Mouse (Mus musculus): Measurements from ENCODE around the gene Qrich1. TPM values are rescaled to one million over a fixed set of nuclear protein-coding genes. Genes with fewer than 3 reads are reported as not detected.

Gene Qrich1
- polyA plus RNA-seq, 1 experiment from 2014 or later, result 148 TPM

DNA sequence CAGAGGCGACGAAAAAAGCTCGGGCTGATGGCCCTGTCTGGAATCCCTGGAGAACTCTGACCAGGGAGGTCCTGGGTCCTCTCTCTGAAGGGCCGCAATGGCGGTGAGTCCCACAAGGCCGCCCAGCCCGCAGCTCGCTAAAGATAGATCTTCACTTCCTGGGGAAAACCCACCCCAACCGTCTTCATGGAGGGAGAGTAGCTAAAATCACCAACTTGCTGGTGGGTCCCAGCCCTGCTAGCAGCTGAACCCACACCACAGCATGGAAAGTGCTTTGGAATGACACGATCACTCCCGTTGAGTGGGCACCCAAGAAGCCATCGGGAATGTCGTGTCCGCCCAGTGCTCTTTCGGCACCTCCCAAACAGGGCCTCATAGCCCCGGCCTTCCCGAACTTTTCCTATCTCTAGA is 51.9 kb downstream of the Qrich1 start:
- Histone ChIP-seq H3K4me3 (peak overlapping the region; percentile 80), H3K27ac (replicated peaks) (no peak overlapping the region), H3K9me3 (no peaks in the 10 kb centered on the region), H3K4me2 (replicated peaks) (0 out of 2 replicates have a peak overlapping the region, but pooled peaks have one; percentile 98), H3K36me3 (peaks cover 48% of the 10 kb centered on the region), H3K27me3 (no peaks in the 10 kb centered on the region), H3K4me1 (peaks cover 45% of the 10 kb centered on the region), H3K9ac (replicated peaks) (no peak overlapping the region)
- no peak for ATAC-seq (replicated peaks)
- WGBS, result 80% methylated on average over 17 of the region's 17 CpGs

DNA sequence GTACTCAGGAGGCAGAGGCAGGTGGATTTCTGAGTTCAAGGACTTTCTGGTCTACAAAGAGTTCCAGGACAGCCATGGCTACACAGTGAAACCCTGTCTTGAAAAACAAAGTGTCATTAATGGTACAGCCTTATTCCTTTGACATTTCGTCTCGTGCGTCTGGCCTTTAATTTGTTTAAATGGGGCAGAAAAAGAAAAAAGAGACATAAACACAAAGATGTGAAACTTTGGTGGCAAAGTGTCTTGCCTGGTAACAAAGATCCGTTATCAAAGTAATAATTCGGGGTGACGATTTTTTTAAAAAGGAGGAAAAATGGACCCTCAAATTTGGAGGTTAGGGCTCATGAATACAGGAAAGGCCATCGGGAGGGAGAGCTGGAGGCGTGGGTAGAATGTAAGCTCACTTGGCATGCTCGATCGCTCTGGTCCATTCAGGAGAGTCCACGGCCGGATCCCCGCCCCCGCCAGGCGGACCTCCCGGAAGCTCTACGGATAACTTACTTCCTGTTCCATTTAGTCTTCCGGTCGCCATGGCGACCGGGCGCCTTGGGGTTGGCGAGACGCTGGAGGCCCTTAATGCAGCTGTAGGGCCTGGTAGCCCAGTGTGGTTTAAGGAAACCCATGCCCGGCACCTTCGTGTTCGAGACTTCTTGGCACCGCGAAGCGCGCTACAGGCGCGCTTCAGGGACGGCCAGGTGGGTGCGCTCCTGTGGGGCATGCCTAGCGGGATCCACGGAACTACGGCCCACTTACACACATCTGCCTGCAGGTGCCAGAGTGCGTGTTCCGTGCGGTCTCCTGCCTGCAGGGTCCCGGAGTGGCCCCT is 53.0 kb downstream of the Qrich1 start, which contains the start of gene Dalrd3:
TSS of gene Dalrd3 (plus strand) at position 506 of the 826 bp plus-strand sequence.
- Histone ChIP-seq H3K27me3 (no peaks in the 10 kb centered on the region), H3K9ac (replicated peaks) (peak within 1 kb of the TSS; percentile 58), H3K9me3 (no peaks in the 10 kb centered on the region), H3K4me3 (peak within 1 kb of the TSS; percentile 62), H3K4me1 (peaks cover 56% of the 10 kb centered on the region), H3K27ac (replicated peaks) (peak within 1 kb of the TSS; percentile 64), H3K36me3 (peaks cover 38% of the 10 kb centered on the region), H3K4me2 (replicated peaks) (peak within 1 kb of the TSS; percentile 98)
- WGBS, result 5% methylated on average over 42 of the region's 42 CpGs
- peak; percentile 65 for ATAC-seq (replicated peaks)

DNA sequence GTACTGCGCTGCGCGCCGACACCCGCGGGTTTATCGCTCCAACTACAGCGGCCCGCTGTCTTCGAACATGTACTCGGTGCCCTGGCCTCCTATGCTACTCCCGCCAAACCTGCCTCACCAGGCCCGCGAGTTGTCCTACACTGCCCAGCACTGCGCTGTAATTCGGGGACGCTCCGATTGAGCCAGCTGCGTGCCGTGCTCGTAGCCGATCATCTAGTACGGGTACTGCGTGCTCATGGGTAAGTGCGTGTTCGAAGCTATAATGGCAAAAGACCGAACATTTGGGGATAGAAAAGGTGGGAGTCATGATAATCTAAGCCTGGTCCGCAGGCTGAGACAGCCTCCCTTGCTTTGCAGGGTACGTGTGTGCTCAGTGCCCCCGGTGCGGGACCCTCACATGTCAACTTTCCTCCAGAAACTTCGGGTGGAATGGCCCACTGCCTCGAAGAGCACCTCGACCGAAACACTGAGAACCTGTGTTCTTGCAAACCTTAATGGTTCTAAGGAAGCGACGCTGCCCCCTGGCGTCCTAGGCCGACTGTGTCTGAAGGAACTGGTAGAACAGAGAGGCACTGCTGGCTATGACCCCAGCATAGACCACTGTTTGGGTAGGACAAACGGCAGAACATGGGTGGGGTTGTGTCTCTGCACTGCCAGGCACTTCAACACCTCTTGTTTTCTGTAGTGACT is 53.7 kb downstream of the Qrich1 start:
- Histone ChIP-seq H3K27ac (replicated peaks) (peak overlapping the region; percentile 64), H3K4me2 (replicated peaks) (peak overlapping the region; percentile 93), H3K9me3 (no peaks in the 10 kb centered on the region), H3K4me1 (peaks cover 64% of the 10 kb centered on the region), H3K27me3 (no peaks in the 10 kb centered on the region), H3K36me3 (peaks cover 39% of the 10 kb centered on the region), H3K4me3 (peak overlapping the region; percentile 62), H3K9ac (replicated peaks) (peak overlapping the region; percentile 58)
- WGBS, result 2% methylated on average over 40 of the region's 40 CpGs
- ATAC-seq (replicated peaks), result no peak; the same call in 1 of the 2 replicates

DNA sequence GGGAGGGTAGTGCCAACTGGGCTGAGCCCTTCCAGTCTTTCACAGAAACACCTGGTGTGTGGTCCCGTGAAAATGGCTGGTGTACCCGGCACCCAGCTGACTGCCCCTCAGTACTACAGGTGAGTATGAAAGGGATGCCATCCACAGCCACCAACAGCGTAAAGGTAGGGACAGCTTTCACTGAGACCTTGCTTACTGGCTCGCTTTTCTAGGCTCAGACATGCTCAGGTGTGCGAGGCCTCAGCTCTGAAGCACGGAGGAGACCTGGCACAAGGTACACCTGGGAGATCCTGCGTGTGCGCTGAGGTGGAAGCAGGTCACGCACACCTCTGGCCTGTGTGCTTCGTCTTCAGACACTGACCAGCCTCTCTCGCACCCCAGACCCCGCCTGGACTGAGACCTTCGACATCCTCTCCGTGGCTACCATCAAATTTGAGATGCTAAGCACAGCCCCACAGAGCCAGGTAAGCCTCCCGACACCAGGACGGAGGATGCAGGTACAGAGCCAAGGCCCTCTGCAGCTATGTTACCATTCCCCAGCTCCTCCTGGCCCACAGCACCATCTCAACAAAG is 54.9 kb downstream of the Qrich1 start:
- Histone ChIP-seq H3K4me3 (no peak overlapping the region), H3K4me1 (peaks cover 65% of the 10 kb centered on the region), H3K9ac (replicated peaks) (no peak overlapping the region), H3K4me2 (replicated peaks) (no peak overlapping the region), H3K36me3 (peaks cover 35% of the 10 kb centered on the region), H3K9me3 (no peaks in the 10 kb centered on the region), H3K27ac (replicated peaks) (no peak overlapping the region), H3K27me3 (no peaks in the 10 kb centered on the region)
- WGBS, result 93% methylated on average over 16 of the region's 16 CpGs
- no peak for ATAC-seq (replicated peaks)

DNA sequence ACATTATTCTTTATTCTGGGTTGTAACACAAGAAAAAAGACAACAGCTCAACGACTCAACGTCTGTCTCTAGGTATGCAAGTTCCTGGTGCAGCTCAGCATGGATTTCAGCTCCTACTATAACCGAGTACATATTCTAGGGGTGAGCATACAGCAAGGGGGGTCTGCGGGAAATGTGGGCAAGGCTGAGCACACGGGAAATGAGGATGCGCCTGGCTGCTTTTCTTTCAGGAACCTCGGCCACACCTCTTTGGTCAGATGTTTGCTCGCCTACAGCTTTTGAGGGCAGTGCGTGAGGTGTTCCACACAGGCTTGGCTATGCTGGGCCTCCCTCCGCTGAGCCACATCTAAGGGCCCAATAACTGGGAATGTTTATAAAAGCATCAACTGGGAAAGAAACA is 55.7 kb downstream of the Qrich1 start:
- Histone ChIP-seq H3K27me3 (no peaks in the 10 kb centered on the region), H3K9me3 (no peaks in the 10 kb centered on the region), H3K4me1 (peaks cover 73% of the 10 kb centered on the region), H3K4me2 (replicated peaks) (no peak overlapping the region), H3K4me3 (no peak overlapping the region), H3K36me3 (peaks cover 35% of the 10 kb centered on the region), H3K9ac (replicated peaks) (no peak overlapping the region), H3K27ac (replicated peaks) (no peak overlapping the region)
- 87% methylated on average over 10 of the region's 10 CpGs for WGBS
- no peak for ATAC-seq (replicated peaks)

DNA sequence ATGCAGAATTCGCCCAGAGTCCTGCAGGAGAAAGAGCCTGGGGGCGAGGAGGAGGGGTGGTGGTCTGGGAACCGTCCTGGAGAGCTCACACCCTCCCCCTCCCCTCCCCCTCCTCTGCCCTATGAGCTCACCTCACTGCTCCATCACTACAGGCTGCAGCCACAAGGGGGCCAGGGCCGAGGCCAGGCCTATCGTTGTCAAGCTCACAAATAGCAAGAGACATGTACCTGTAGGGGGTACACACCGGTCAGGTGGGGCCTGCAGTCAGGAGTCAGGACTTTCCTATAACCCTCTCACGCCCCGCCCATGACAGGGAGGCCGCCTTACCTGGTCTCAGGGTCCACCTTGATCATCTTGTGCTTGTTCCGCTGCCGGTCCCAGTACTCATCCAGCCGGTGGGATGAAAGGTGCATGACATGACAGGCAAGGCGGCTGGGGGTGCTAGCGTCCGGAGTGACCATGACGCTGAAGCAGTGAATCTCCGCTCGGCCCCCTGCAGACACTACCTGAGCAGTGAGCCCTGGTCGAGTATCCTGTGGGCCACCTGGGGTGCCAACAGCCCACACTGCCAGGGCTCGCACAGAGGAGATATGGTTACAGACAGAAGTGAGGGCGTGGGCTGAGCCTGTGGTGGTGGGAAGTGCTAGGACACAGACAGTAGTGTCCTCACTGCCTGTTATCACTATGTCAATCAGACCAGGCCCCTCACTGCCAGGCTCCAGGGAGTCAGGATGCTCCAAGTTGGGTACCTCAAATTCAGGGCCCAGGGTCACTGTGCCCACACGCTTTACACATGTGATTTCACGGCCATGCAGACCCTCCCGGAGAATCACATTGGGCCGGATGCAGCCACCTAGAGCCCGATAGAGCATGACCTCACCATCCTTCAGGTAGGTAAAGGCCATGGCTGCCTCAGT is 57.4 kb downstream of the Qrich1 start:
- WGBS, result 52% methylated on average over 26 of the region's 26 CpGs
- no peak overlapping the region for H3K27ac ChIP-seq (replicated peaks)
- H3K36me3 ChIP-seq, result peaks cover 35% of the 10 kb centered on the region
- H3K9ac ChIP-seq (replicated peaks), result no peak overlapping the region
- no peak overlapping the region for H3K4me2 ChIP-seq (replicated peaks)
- no peaks in the 10 kb centered on the region for H3K9me3 ChIP-seq
- H3K27me3 ChIP-seq, result no peaks in the 10 kb centered on the region
- H3K4me3 ChIP-seq, result no peak overlapping the region
- peaks cover 67% of the 10 kb centered on the region for H3K4me1 ChIP-seq
- ATAC-seq (replicated peaks), result no peak

DNA sequence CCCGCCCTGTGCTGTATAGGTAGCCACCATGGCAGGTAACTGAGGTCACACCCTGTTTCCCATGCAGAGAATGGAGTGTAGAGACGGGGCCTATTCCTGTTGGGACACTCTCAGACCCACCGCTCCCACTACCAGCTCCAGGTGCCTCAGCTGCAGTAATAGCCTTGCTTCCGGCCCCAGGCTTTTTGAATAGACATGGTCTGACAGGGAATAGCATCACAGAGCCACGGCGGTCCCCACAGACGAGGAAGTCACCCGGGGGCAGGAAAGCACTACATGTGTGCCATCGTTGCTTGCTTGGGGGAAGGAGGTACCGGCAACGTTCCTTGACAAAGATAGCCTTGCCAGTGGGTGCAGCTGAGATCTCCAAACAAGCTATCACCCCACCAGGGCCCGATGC is 58.3 kb downstream of the Qrich1 start:
- Histone ChIP-seq H3K4me3 (no peak overlapping the region), H3K4me1 (peaks cover 66% of the 10 kb centered on the region), H3K27ac (replicated peaks) (no peak overlapping the region), H3K27me3 (no peaks in the 10 kb centered on the region), H3K4me2 (replicated peaks) (no peak overlapping the region), H3K9me3 (no peaks in the 10 kb centered on the region), H3K9ac (replicated peaks) (no peak overlapping the region), H3K36me3 (peaks cover 35% of the 10 kb centered on the region)
- no peak for ATAC-seq (replicated peaks)
- 90% methylated on average over 12 of the region's 12 CpGs for WGBS

DNA sequence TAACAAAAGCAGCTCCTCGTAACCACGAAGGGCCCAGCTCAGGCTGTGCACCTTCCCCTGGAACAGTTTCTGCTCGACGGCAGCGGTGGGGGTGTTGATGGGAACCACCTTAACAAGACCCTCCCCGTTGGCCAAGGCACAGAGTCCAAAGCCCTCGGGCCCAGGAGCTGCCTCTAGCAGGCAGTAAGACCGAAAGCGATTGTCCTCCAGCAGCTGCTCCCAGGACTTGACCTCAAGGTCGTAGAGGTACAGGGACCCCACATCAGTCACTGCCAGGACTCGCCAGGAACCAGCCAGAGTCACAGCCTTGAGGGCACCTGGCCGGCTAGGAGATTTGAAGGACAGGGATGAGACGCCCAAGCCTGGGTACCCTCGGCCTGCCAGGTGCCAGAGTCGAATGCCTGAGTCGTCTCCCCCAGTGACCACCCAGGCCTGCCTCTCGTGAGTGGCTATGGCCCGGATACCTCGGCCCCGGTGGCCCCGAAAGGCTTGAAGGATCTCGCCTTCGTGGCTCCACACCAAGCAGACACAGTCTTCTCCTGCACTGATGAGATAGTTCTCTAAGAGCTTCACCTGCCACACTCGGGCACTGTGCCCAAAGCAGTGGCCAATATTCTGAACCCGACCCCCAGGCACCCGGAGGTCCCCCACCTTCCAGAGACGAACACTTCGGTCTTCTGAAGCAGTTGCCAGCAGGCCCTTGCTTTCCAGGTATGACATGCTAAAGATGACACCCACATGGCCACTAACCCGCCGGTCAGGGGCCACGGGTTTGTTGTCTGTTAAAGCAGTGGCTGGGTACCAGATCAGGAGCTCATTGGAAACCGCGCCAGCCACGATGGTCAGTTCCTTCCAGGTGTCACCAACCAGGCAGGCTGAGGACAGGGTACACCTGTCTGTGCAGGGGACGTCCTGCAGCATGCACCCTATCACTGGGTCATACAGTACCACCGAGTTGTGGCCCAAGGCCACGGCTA is 59.0 kb downstream of the Qrich1 start:
- peaks cover 59% of the 10 kb centered on the region for H3K4me1 ChIP-seq
- H3K4me2 ChIP-seq (replicated peaks), result no peak overlapping the region
- peaks cover 35% of the 10 kb centered on the region for H3K36me3 ChIP-seq
- WGBS, result 91% methylated on average over 37 of the region's 37 CpGs
- no peak overlapping the region for H3K9ac ChIP-seq (replicated peaks)
- H3K27me3 ChIP-seq, result no peaks in the 10 kb centered on the region
- H3K27ac ChIP-seq (replicated peaks), result no peak overlapping the region
- no peak for ATAC-seq (replicated peaks)
- H3K4me3 ChIP-seq, result no peak overlapping the region
- no peaks in the 10 kb centered on the region for H3K9me3 ChIP-seq

DNA sequence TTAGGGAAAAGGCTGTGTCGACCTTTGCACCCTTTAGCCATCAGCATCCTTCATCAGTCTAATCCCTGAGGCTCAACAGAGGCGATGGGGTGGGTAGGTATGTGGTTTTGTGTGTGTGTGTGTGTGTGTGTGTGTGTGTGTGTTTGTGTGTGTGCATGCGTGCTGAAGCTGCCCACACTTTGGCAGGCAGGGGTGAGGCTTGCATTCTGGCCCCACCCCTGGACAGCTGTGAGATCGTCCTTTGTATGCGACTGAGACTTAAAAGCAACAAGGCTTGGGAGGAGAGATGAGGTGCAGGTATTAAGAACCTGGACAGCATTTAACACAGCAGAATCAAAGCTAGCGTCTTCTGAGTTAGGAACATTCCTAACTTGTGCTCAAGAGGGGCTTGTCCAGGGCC is 60.4 kb downstream of the Qrich1 start:
- peak overlapping the region; percentile 88; the same call in 1 of the 2 replicates for H3K27ac ChIP-seq (replicated peaks)
- peak overlapping the region; percentile 60 for H3K4me3 ChIP-seq
- peak overlapping the region; percentile 62 for H3K4me2 ChIP-seq (replicated peaks)
- peaks cover 55% of the 10 kb centered on the region for H3K4me1 ChIP-seq
- peaks cover 22% of the 10 kb centered on the region for H3K36me3 ChIP-seq
- WGBS, result 41% methylated on average over 6 of the region's 6 CpGs
- no peak for ATAC-seq (replicated peaks)
- H3K9me3 ChIP-seq, result no peaks in the 10 kb centered on the region
- H3K27me3 ChIP-seq, result no peaks in the 10 kb centered on the region
- peak overlapping the region; percentile 75 for H3K9ac ChIP-seq (replicated peaks)

DNA sequence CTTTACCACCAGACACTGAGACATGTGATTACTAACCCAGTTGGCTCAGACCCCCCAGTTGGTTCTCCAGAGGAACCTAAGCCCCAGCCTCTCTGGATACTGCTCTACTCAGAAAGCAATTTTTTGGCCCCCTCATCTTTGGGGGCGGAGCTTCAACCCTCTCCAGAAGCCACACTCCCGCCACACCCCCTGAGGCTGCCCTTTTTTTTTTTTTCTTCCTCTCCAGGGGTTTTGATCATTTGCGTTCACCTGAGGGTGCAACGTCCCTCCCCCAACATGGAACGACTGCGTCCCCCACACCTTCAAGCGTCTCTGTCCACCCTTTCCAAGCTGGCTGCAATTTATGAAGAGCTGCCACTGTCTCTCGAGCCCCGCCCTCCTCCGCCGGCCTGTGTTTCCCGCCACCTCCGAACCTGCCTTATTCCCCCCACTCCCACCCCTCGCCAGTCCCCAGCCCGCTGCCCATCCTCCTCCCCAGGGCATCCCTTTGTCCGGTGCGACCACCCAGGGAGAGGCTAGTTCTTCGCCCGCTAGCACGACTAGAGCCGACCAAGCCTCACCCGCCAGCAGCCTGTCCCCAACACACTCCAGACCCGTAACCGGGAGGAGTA is 61.4 kb downstream of the Qrich1 start:
- H3K36me3 ChIP-seq, result peaks cover 12% of the 10 kb centered on the region
- H3K4me1 ChIP-seq, result peaks cover 55% of the 10 kb centered on the region

More for the DNA sequence above, 61.4 kb downstream of the Qrich1 start:
- no peaks in the 10 kb centered on the region for H3K9me3 ChIP-seq
- peak overlapping the region; percentile 62 for H3K4me2 ChIP-seq (replicated peaks)
- WGBS, result under 1% methylated on average over 24 of the region's 24 CpGs
- H3K4me3 ChIP-seq, result peak overlapping the region; percentile 60
- ATAC-seq (replicated peaks), result peak; percentile 3; the same call in 1 of the 2 replicates
- no peaks in the 10 kb centered on the region for H3K27me3 ChIP-seq
- peak overlapping the region; percentile 75 for H3K9ac ChIP-seq (replicated peaks)
- peak overlapping the region; percentile 88 for H3K27ac ChIP-seq (replicated peaks)

All from forebrain, embryonic 15.5 days (tissue).